Mouse (Mus musculus) layer of hippocampus, adult 8-10 months (tissue): ENCODE measurements at regions not wholly inside any gene's neighbourhood (a gene's known extent, or its start where the extent isn't known, plus 50 kb on each side); places are given as distances from the start of the nearest gene placed in this dataset.
A peak's percentile ranks its signal among the peaks of the same experiment; 100 is the strongest.

Source experiments
- DNase-seq, 2 experiments: peaks; one replicate each; pipeline ENCODE4 v3.0.0; 2022; ENCODE audit warnings: low spot score in 2 of 2

GRCm38 (mm10) chr10:66907842-66908241, 188.1 kb upstream of the Jmjd1c start:
- DNase-seq, result no peak

- DNase-seq, result peak in 1 of 2 experiments; percentile 50
Measured at GRCm38 (mm10) chr10:66909204-66909889, 186.6 kb upstream of the Jmjd1c start.

- no peak for DNase-seq
Measured at GRCm38 (mm10) chr10:66909905-66910681, 185.8 kb upstream of the Jmjd1c start.

GRCm38 (mm10) chr10:66911261-66911911, 184.5 kb upstream of the Jmjd1c start:
- no peak for DNase-seq

GRCm38 (mm10) chr10:66912440-66912839, 183.5 kb upstream of the Jmjd1c start:
- no peak for DNase-seq

GRCm38 (mm10) chr10:66913187-66913586, 182.7 kb upstream of the Jmjd1c start:
- no peak for DNase-seq

- peak in 1 of 2 experiments; percentile 52 for DNase-seq
Measured at GRCm38 (mm10) chr10:66913627-66914026, 182.3 kb upstream of the Jmjd1c start.

- no peak for DNase-seq
Measured at GRCm38 (mm10) chr10:66914288-66914975, 181.5 kb upstream of the Jmjd1c start.

- no peak for DNase-seq
Measured at GRCm38 (mm10) chr10:66915801-66916200, 180.1 kb upstream of the Jmjd1c start.

GRCm38 (mm10) chr10:66917725-66918124, 178.2 kb upstream of the Jmjd1c start:
- no peak for DNase-seq

- DNase-seq, result no peak
Measured at GRCm38 (mm10) chr10:66918713-66919112, 177.2 kb upstream of the Jmjd1c start.

- DNase-seq, result peak; percentile 51 to 61
Measured at GRCm38 (mm10) chr10:66919953-66920760, 175.8 kb upstream of the Jmjd1c start.

GRCm38 (mm10) chr10:66920761-66921684, 174.9 kb upstream of the Jmjd1c start:
- DNase-seq, result peak; percentile 89 to 93

- no peak for DNase-seq
Measured at GRCm38 (mm10) chr10:66921776-66922175, 174.1 kb upstream of the Jmjd1c start.

GRCm38 (mm10) chr10:66922314-66922713, 173.6 kb upstream of the Jmjd1c start:
- DNase-seq, result no peak

- no peak for DNase-seq
Measured at GRCm38 (mm10) chr10:66923947-66924346, 172.0 kb upstream of the Jmjd1c start.

- DNase-seq, result no peak
Measured at GRCm38 (mm10) chr10:66924418-66924817, 171.5 kb upstream of the Jmjd1c start.

- DNase-seq, result no peak
Measured at GRCm38 (mm10) chr10:66925553-66926127, 170.3 kb upstream of the Jmjd1c start.

- DNase-seq, result no peak
Measured at GRCm38 (mm10) chr10:66927651-66928050, 168.3 kb upstream of the Jmjd1c start.
